Mouse (Mus musculus): ENCODE results near the gene Homer2. TPM values are rescaled to one million over a fixed set of nuclear protein-coding genes. Genes with fewer than 3 reads are reported as not detected.
A peak's percentile ranks its signal among the peaks of the same experiment; 100 is the strongest.

Homer2 gene
- polyA plus RNA-seq, 1 experiment from 2014 or later, result 16.0 TPM

GRCm38 (mm10) chr7:81577872-81578271, 129.5 kb downstream of the Homer2 start:
- H3K4me2 ChIP-seq, result no peak overlapping the region
- WGBS, result 89% methylated on average over 3 of the region's 3 CpGs
- peaks cover 13% of the 10 kb centered on the region for H3K4me1 ChIP-seq (replicated peaks; ENCODE audit: control insufficient read depth, insufficient read depth, low read length)
- no peak overlapping the region for H3K4me3 ChIP-seq (ENCODE audit: low read depth, low read length)
- no peak overlapping the region for H3K27ac ChIP-seq (ENCODE audit: low read depth, low read length)
- ATAC-seq (replicated peaks; ENCODE audit: low FRiP score) (no peak), DNase-seq (ENCODE audit: low spot score) (no peak)
- H3K9ac ChIP-seq (ENCODE audit: low read depth, low read length), result no peak overlapping the region
- no peaks in the 10 kb centered on the region for H3K9me3 ChIP-seq (ENCODE audit: control insufficient read depth, low read length)
- H3K36me3 ChIP-seq (ENCODE audit: control insufficient read depth, insufficient read depth, low read length), result peaks cover 18% of the 10 kb centered on the region; the same call in 1 of the 2 replicates
- H3K27me3 ChIP-seq (replicated peaks; ENCODE audit: control insufficient read depth, insufficient read depth, low read length), result no peaks in the 10 kb centered on the region

DNA sequence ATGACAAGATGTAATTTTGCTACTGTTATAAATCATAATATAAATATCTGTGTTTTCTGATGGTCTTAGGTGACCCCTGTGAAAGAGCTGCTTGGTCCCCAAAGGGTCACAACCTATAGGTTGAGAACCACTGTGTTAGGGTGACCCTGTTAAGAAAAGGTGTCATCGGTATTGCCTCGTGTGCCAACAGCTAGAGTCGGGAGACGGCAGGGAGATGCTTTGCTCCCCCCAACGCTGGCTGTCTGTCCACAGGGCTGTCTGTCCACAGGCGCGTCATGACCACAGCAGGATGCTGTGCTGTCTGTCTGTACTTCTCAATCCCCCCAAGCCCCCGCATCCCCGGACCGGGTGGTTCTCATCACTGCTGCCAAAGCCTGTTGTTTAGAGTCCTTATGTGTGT, 131.7 kb downstream of the Homer2 start:
- H3K9ac ChIP-seq (ENCODE audit: low read depth, low read length), result no peak overlapping the region
- no peaks in the 10 kb centered on the region for H3K9me3 ChIP-seq (ENCODE audit: control insufficient read depth, low read length)
- no peak overlapping the region for H3K27ac ChIP-seq (ENCODE audit: low read depth, low read length)
- no peak overlapping the region for H3K4me2 ChIP-seq
- H3K4me3 ChIP-seq (ENCODE audit: low read depth, low read length), result no peak overlapping the region
- peaks cover 18% of the 10 kb centered on the region; the same call in 1 of the 2 replicates for H3K36me3 ChIP-seq (ENCODE audit: control insufficient read depth, insufficient read depth, low read length)
- 92% methylated on average over 10 of the region's 10 CpGs for WGBS
- ATAC-seq (replicated peaks; ENCODE audit: low FRiP score) (no peak), DNase-seq (ENCODE audit: low spot score) (peak; percentile 25)
- H3K4me1 ChIP-seq (replicated peaks; ENCODE audit: control insufficient read depth, insufficient read depth, low read length), result peaks cover 18% of the 10 kb centered on the region
- H3K27me3 ChIP-seq (replicated peaks; ENCODE audit: control insufficient read depth, insufficient read depth, low read length), result no peaks in the 10 kb centered on the region

- DNase-seq (ENCODE audit: low spot score) (peak; percentile 20), ATAC-seq (replicated peaks; ENCODE audit: low FRiP score) (no peak)
- Histone ChIP-seq H3K4me2 (peak overlapping the region; percentile 76), H3K36me3 (ENCODE audit: control insufficient read depth, insufficient read depth, low read length) (peaks cover 16% of the 10 kb centered on the region; the same call in 1 of the 2 replicates), H3K4me3 (ENCODE audit: low read depth, low read length) (no peak overlapping the region), H3K4me1 (replicated peaks; ENCODE audit: control insufficient read depth, insufficient read depth, low read length) (peaks cover 17% of the 10 kb centered on the region), H3K27me3 (replicated peaks; ENCODE audit: control insufficient read depth, insufficient read depth, low read length) (no peaks in the 10 kb centered on the region), H3K9me3 (ENCODE audit: control insufficient read depth, low read length) (no peaks in the 10 kb centered on the region), H3K9ac (ENCODE audit: low read depth, low read length) (no peak overlapping the region), H3K27ac (ENCODE audit: low read depth, low read length) (peak overlapping the region; percentile 8; the same call in 1 of the 2 replicates)
- WGBS, result 91% methylated on average over 9 of the region's 9 CpGs
Observed at GRCm38 (mm10) chr7:81573821-81574220, 133.5 kb downstream of the Homer2 start.

DNA sequence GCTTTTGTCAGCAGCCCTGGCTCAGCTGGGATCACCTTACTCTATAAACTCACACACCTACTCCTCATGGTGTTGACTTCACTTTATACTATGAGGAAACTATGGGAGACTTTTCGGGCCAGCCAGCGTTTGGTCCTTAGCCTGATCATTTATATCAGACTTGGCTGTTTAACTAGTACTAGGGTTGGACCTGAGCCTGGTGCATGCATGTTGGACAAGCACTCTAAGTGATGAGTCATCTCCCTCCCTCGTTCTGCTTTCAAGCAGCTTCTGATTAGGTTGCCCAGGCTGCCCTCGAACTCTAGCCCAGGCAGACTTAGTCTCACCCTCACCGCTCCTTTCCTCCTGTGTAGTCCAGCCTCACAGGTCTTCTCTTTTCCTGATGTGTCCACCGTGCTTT, 133.9 kb downstream of the Homer2 start:
- Histone ChIP-seq H3K27me3 (replicated peaks; ENCODE audit: control insufficient read depth, insufficient read depth, low read length) (no peaks in the 10 kb centered on the region), H3K4me2 (peak overlapping the region; percentile 76), H3K4me3 (ENCODE audit: low read depth, low read length) (peak overlapping the region; percentile 95; the same call in 1 of the 2 replicates), H3K4me1 (replicated peaks; ENCODE audit: control insufficient read depth, insufficient read depth, low read length) (peaks cover 14% of the 10 kb centered on the region), H3K9me3 (ENCODE audit: control insufficient read depth, low read length) (no peaks in the 10 kb centered on the region), H3K27ac (ENCODE audit: low read depth, low read length) (peak overlapping the region; percentile 8; the same call in 1 of the 2 replicates), H3K9ac (ENCODE audit: low read depth, low read length) (0 out of 2 replicates have a peak overlapping the region, but pooled peaks have one; percentile 35), H3K36me3 (ENCODE audit: control insufficient read depth, insufficient read depth, low read length) (peaks cover 14% of the 10 kb centered on the region; the same call in 1 of the 2 replicates)
- WGBS, result 71% methylated on average over 6 of the region's 6 CpGs
- DNase-seq (ENCODE audit: low spot score), result peak; percentile 33
- no peak for ATAC-seq (replicated peaks; ENCODE audit: low FRiP score)

DNA sequence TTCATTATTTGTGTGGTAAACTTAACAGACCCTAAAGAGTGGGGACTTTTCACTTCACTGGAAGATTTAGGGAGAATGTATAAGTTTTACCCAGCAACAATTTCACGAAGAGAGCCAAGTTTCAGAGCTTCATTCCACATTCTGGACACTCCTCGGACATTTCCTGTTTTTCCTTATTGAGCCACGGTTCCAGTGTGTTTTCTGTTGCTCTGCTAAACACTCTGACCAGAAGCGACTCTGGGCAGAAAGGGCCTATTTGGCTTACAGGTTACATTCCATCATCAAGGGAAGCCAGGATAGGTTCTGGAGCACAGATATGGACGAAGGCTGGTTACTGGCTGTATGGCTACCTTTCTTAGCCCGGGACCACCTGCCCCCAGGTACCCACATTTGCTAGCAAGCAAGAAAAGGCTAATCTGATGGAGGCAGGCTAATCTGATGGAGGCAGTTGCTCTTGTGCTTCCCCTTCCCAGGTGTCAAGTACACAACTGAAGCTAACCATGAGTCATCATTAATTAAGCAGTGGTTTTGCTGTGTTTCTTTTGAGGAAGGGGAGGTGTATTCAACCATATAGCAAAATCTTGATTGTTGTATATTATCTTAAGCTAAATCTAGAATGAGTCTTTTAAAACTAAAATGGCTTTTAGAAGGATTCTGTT, 134.6 kb downstream of the Homer2 start:
- 57% methylated on average over 6 of the region's 6 CpGs for WGBS
- ATAC-seq (replicated peaks; ENCODE audit: low FRiP score), result no peak
- Histone ChIP-seq H3K36me3 (ENCODE audit: control insufficient read depth, insufficient read depth, low read length) (peaks cover 7% of the 10 kb centered on the region; the same call in 1 of the 2 replicates), H3K9me3 (ENCODE audit: control insufficient read depth, low read length) (no peaks in the 10 kb centered on the region), H3K4me2 (peak overlapping the region; percentile 76), H3K27ac (ENCODE audit: low read depth, low read length) (0 out of 2 replicates have a peak overlapping the region, but pooled peaks have one; percentile 29), H3K27me3 (replicated peaks; ENCODE audit: control insufficient read depth, insufficient read depth, low read length) (no peaks in the 10 kb centered on the region), H3K4me1 (replicated peaks; ENCODE audit: control insufficient read depth, insufficient read depth, low read length) (peaks cover 14% of the 10 kb centered on the region), H3K4me3 (ENCODE audit: low read depth, low read length) (peak overlapping the region; percentile 95), H3K9ac (ENCODE audit: low read depth, low read length) (peak overlapping the region; percentile 87)
- peak; percentile 28 for DNase-seq (ENCODE audit: low spot score)

DNA sequence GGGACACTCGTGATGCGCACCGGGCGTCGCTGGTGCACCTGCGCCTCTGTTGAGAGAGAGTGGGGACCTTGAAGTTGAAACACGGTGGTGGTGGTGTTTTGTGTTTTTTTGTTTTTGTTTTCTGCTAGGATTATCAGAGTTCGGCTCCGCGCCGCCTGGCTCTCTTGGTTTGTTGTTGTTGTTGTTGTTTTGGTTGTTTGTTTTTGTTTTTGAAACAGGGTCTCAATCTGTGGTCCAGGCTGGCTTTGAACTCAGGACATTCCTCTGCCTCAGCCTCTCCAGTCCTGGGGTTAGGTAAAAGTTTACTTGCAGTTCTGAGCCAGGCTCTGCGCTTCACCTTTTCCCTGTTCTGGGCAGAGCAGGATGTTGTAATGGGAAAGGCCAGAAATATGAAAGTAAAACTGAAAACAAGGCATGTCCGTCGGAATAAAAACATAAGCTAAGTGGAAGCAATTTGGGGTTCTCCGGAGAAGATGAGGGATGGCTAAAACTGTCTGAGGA, 135.3 kb downstream of the Homer2 start:
- Histone ChIP-seq H3K4me3 (ENCODE audit: low read depth, low read length) (peak overlapping the region; percentile 95), H3K27me3 (replicated peaks; ENCODE audit: control insufficient read depth, insufficient read depth, low read length) (no peaks in the 10 kb centered on the region), H3K9ac (ENCODE audit: low read depth, low read length) (peak overlapping the region; percentile 87), H3K4me1 (replicated peaks; ENCODE audit: control insufficient read depth, insufficient read depth, low read length) (peaks cover 14% of the 10 kb centered on the region), H3K36me3 (ENCODE audit: control insufficient read depth, insufficient read depth, low read length) (peaks cover 6% of the 10 kb centered on the region; the same call in 1 of the 2 replicates), H3K4me2 (peak overlapping the region; percentile 76), H3K9me3 (ENCODE audit: control insufficient read depth, low read length) (no peaks in the 10 kb centered on the region), H3K27ac (ENCODE audit: low read depth, low read length) (peak overlapping the region; percentile 89)
- ATAC-seq (replicated peaks; ENCODE audit: low FRiP score) (no peak), DNase-seq (ENCODE audit: low spot score) (no peak)
- 13% methylated on average over 15 of the region's 15 CpGs for WGBS

DNA sequence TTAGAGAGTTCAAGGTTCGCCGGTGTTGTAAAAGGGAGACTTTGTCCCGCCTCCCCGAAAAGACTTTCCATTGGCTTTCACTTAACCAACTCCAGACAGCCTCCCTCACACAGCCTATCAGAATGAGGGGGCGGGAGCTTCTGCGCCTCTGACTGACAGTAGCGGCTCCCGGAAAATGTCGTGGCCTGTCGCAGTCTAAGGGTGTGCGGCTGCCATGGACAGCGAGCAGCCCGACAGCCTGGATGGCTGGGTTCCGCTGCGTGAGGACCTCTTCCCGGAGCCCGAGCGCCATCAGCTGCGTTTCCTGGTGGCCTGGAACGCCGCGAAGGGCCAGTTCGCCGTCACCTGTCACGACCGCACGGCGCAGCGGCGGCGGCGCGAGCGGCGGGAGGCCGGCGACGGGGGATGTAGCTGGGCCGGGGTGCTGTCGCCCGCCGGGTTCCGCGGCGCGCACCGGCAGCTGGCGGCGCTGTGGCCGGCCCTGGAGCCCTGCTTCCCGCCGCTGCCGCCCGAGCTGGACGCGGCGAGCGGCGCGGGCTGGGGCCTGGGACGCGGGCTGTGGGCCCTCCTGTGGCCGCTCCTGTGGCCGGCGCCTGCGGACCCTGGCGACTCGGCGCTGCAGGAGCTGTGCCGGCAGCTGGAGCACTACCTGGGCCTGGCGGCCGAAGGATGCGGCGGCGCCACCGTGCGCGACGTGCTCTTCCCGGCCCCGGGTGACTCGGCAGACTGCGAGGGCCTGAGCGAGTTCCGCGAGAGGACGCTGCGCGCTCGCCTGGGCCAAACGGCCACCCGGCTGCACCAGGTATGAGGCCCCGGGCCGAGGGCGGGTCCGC, 136.0 kb downstream of the Homer2 start, which contains the start of gene Whamm:
Gene Whamm (plus strand): TSS at position 159 of the 833 bp plus-strand sequence.
- ATAC-seq (replicated peaks; ENCODE audit: low FRiP score) (peak; percentile 99), DNase-seq (ENCODE audit: low spot score) (peak; percentile 86)
- Histone ChIP-seq H3K9me3 (ENCODE audit: control insufficient read depth, low read length) (no peaks in the 10 kb centered on the region), H3K9ac (ENCODE audit: low read depth, low read length) (peak within 1 kb of the TSS; percentile 87), H3K36me3 (ENCODE audit: control insufficient read depth, insufficient read depth, low read length) (peaks cover 5% of the 10 kb centered on the region; the same call in 1 of the 2 replicates), H3K4me2 (peak within 1 kb of the TSS; percentile 76), H3K27me3 (replicated peaks; ENCODE audit: control insufficient read depth, insufficient read depth, low read length) (no peaks in the 10 kb centered on the region), H3K4me3 (ENCODE audit: low read depth, low read length) (peak within 1 kb of the TSS; percentile 95), H3K27ac (ENCODE audit: low read depth, low read length) (peak within 1 kb of the TSS; percentile 89), H3K4me1 (replicated peaks; ENCODE audit: control insufficient read depth, insufficient read depth, low read length) (peaks cover 14% of the 10 kb centered on the region)
- WGBS, result under 1% methylated on average over 96 of the region's 96 CpGs

- no peaks in the 10 kb centered on the region for H3K27me3 ChIP-seq (replicated peaks; ENCODE audit: control insufficient read depth, insufficient read depth, low read length)
- peaks cover 14% of the 10 kb centered on the region for H3K4me1 ChIP-seq (replicated peaks; ENCODE audit: control insufficient read depth, insufficient read depth, low read length)
- ATAC-seq (replicated peaks; ENCODE audit: low FRiP score), result peak; percentile 30; the same call in 1 of the 2 replicates
- H3K9ac ChIP-seq (ENCODE audit: low read depth, low read length), result no peak overlapping the region
- H3K4me3 ChIP-seq (ENCODE audit: low read depth, low read length), result peak overlapping the region; percentile 95
- peak overlapping the region; percentile 76 for H3K4me2 ChIP-seq
- no peak for DNase-seq (ENCODE audit: low spot score)
- H3K27ac ChIP-seq (ENCODE audit: low read depth, low read length), result no peak overlapping the region
- H3K36me3 ChIP-seq (ENCODE audit: control insufficient read depth, insufficient read depth, low read length), result 0 out of 2 replicates have a peak, but pooled peaks cover 1% of the 10 kb centered on the region
- WGBS, result 6% methylated on average over 5 of the region's 5 CpGs
- H3K9me3 ChIP-seq (ENCODE audit: control insufficient read depth, low read length), result no peaks in the 10 kb centered on the region
Observed at GRCm38 (mm10) chr7:81570752-81571107, 136.6 kb downstream of the Homer2 start.

All from liver, embryonic 11.5 days (tissue).